Mouse (Mus musculus): ENCODE data around the gene Sh2b1.

DNA sequence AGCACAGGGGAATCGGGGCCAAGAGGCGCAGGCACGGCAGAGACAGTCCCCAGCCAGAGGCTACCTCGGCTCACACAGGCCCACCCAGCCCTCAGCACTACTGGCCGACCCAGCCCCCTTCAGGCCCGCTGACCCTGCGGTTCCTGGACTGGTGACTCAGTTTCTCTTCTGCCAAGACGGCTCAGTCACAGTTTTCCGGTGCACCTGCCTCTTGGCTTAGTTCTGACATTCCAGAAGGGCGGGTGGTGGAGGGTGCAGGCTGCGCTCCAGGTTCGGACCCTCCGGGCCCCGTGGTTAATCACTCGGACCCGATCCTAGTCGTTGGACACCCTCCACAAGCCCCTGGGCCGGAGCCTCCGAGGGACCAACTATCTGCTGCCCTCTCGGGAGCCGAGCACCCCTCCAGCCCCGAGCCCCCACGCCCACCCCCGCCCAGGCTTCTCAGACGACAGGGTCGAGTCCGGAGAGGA is 703 bp downstream of the Sh2b1 start:
- TF ChIP-seq CEBPB (IDR thresholded peaks at IDR 0.05; ENCODE audit: insufficient read depth, poor library complexity, severe bottlenecking) (no peak), USF1 (IDR thresholded peaks at IDR 0.05; ENCODE audit: low read depth) (no peak), POLR2A (IDR thresholded peaks at IDR 0.05; ENCODE audit: insufficient read length, low read depth) (peak; percentile 56), MYOG (IDR thresholded peaks at IDR 0.05; ENCODE audit: control insufficient read depth in 1 of 3, insufficient read depth in 1 of 3, insufficient read length in 2 of 3, low read depth in 2 of 3) (peak in 1 of 3 experiments; percentile 59), POLR2AphosphoS2 (IDR thresholded peaks at IDR 0.05; ENCODE audit: insufficient read length, low read depth) (peak; percentile 48), MAX (IDR thresholded peaks at IDR 0.05; ENCODE audit: low read depth) (no peak), REST (IDR thresholded peaks at IDR 0.05; ENCODE audit: insufficient read depth, insufficient read length) (no peak), TCF12 (IDR thresholded peaks at IDR 0.05; ENCODE audit: insufficient read depth, poor library complexity, severe bottlenecking) (no peak), E2F4 (IDR thresholded peaks at IDR 0.05; ENCODE audit: insufficient read depth) (no peak), MYOD1 (IDR thresholded peaks at IDR 0.05; ENCODE audit: control insufficient read depth in 1 of 3, insufficient read length in 2 of 3, low read depth in 2 of 3) (peak in 2 of 3 experiments; percentile 35 to 63)
